Mouse (Mus musculus): ENCODE measurements at regions not wholly inside any gene's neighbourhood (a gene's known extent, or its start where the extent isn't known, plus 50 kb on each side); places are given as distances from the start of the nearest gene placed in this dataset.

DNA sequence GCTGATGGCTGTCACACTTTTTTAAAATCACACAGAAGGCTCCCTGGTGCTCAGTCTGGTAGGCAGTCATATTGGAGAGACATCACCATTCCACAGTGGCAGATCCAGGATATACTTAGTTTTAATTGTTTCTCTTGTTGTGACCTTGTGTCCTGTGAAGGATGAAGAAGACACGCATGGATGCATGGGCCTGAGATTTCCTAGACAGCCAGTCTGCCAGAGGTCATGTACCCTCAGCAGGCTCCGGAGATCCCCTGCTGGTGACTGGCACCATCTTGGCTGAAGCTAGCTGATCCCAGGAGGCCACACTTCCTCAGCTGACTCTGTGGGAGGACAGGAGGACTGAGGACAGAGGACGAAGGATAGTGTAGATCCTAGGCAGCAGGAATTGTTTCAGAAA is 506.7 kb upstream of the Sox11 start:
- 28% methylated on average over 3 of the region's 3 CpGs for WGBS
- no peak overlapping the region for H3K4me2 ChIP-seq (replicated peaks; ENCODE audit: low read depth, low read length)
- no peak overlapping the region for H3K27ac ChIP-seq (ENCODE audit: low read depth, low read length)
- H3K36me3 ChIP-seq (ENCODE audit: control insufficient read depth, insufficient read depth, low read length), result no peaks in the 10 kb centered on the region
- H3K9me3 ChIP-seq (ENCODE audit: control insufficient read depth, low read length), result no peaks in the 10 kb centered on the region
- ATAC-seq (ENCODE audit: low FRiP score, low TSS enrichment), result peak; percentile 64; the same call in 1 of the 2 replicates
- no peaks in the 10 kb centered on the region for H3K4me1 ChIP-seq (ENCODE audit: control insufficient read depth, insufficient read depth, low read length)
- no peaks in the 10 kb centered on the region for H3K27me3 ChIP-seq (ENCODE audit: control insufficient read depth, insufficient read depth, low read length)
- no peak overlapping the region for H3K4me3 ChIP-seq (ENCODE audit: low read length)
- no peak overlapping the region for H3K9ac ChIP-seq (ENCODE audit: low read depth, low read length)

DNA sequence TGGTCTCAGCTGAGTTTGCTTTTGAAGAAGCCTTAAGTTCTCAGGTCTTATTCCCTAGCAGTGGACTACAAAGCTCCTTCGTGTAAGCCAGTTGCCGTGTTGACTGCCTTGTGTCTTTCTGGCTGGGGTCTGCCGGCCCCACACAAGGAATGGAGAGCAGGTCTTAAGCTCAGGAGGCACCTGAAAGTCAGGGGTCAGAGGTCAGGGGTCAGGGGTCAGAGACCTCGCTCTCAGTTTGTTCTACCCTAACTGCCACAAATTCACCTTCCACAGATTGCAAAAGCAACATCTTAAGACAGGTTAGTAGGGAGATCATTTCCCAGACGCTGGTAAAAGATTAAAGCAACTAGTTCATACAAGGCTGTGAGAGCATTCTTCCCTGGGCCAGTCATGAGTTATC is 505.8 kb upstream of the Sox11 start:
- ATAC-seq (ENCODE audit: low FRiP score, low TSS enrichment), result no peak

DNA sequence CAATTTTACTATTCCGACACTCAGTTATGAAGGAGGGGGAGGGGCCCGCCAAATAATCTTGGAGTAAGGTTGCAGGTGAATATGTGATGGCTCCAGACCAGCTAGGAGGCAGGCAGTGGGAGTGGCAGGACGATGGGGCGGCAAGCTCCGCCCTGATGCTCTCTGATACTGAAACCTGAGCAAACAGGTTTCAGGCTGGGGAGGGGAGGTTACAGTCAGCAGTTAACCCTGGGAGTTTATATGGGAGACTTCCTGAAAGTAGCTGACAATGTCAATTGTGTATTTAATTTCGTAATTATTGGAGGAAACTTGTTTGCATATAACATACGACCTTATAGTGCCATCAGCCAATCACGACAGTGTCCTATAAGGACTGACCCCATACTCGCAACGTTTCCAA is 505.0 kb upstream of the Sox11 start:
- WGBS, result 45% methylated on average over 10 of the region's 10 CpGs
- ATAC-seq (ENCODE audit: low FRiP score, low TSS enrichment), result 0 out of 2 replicates have a peak, but pooled peaks have one; percentile 32
- Histone ChIP-seq H3K9ac (ENCODE audit: low read depth, low read length) (no peak overlapping the region), H3K27ac (ENCODE audit: low read depth, low read length) (no peak overlapping the region), H3K36me3 (ENCODE audit: control insufficient read depth, insufficient read depth, low read length) (no peaks in the 10 kb centered on the region), H3K4me3 (ENCODE audit: low read length) (no peak overlapping the region), H3K4me2 (replicated peaks; ENCODE audit: low read depth, low read length) (no peak overlapping the region), H3K9me3 (ENCODE audit: control insufficient read depth, low read length) (no peaks in the 10 kb centered on the region), H3K4me1 (ENCODE audit: control insufficient read depth, insufficient read depth, low read length) (no peaks in the 10 kb centered on the region), H3K27me3 (ENCODE audit: control insufficient read depth, insufficient read depth, low read length) (no peaks in the 10 kb centered on the region)

More for the DNA sequence above, 505.8 kb upstream of the Sox11 start:
- H3K27ac ChIP-seq (ENCODE audit: low read depth, low read length), result no peak overlapping the region
- whole genome bisulfite sequencing, result 69% methylated on average over 5 of the region's 5 CpGs
- no peak overlapping the region for H3K4me3 ChIP-seq (ENCODE audit: low read length)
- H3K27me3 ChIP-seq (ENCODE audit: control insufficient read depth, insufficient read depth, low read length), result no peaks in the 10 kb centered on the region
- H3K9ac ChIP-seq (ENCODE audit: low read depth, low read length), result no peak overlapping the region
- no peak overlapping the region for H3K4me2 ChIP-seq (replicated peaks; ENCODE audit: low read depth, low read length)
- no peaks in the 10 kb centered on the region for H3K9me3 ChIP-seq (ENCODE audit: control insufficient read depth, low read length)
- no peaks in the 10 kb centered on the region for H3K36me3 ChIP-seq (ENCODE audit: control insufficient read depth, insufficient read depth, low read length)
- no peaks in the 10 kb centered on the region for H3K4me1 ChIP-seq (ENCODE audit: control insufficient read depth, insufficient read depth, low read length)

DNA sequence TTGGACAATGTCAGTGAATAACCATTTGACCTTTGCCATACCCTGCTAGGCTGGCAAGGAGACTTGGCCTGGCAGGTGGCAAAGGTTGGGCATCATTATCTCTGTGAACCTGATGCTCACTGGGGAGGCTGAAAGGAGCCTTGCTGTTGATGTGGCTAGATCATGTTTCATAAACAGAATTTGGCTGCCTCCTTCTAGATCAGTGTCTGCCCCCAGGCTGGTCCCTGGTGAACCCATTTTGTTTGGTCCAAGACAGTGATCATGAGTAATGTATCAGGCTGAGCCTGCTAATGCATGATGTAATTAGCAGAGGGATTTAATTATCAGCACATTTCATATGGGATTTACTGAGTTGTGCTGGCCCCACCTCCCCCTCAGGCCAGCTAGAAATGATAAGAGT is 502.6 kb upstream of the Sox11 start:
- no peak overlapping the region for H3K9ac ChIP-seq (ENCODE audit: low read depth, low read length)
- no peak overlapping the region for H3K27ac ChIP-seq (ENCODE audit: low read depth, low read length)
- H3K4me2 ChIP-seq (replicated peaks; ENCODE audit: low read depth, low read length), result no peak overlapping the region
- ATAC-seq (ENCODE audit: low FRiP score, low TSS enrichment), result no peak
- H3K4me3 ChIP-seq (ENCODE audit: low read length), result no peak overlapping the region
- no peaks in the 10 kb centered on the region for H3K36me3 ChIP-seq (ENCODE audit: control insufficient read depth, insufficient read depth, low read length)
- no peaks in the 10 kb centered on the region for H3K4me1 ChIP-seq (ENCODE audit: control insufficient read depth, insufficient read depth, low read length)
- no peaks in the 10 kb centered on the region for H3K9me3 ChIP-seq (ENCODE audit: control insufficient read depth, low read length)
- no peaks in the 10 kb centered on the region for H3K27me3 ChIP-seq (ENCODE audit: control insufficient read depth, insufficient read depth, low read length)

DNA sequence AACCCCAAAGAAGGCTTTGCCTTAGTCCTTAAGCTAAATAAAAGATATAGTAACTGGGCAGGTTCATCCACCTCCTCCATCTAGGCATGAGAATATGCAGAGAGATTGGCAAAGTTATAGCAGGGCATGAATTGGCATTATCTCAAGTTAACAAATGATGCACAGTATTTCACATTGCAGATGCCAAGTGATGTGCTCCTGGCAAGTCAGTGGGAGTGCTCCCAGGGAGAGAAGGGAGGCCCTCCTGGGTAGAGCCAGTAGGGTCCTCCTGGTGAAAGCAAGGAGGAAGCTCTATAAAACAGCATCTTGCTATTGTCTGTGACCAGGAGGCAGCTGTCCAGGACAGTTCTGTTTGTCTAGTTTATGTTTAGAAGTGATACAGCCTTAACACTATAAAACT is 496.6 kb upstream of the Sox11 start:
- H3K9ac ChIP-seq (ENCODE audit: low read depth, low read length), result no peak overlapping the region
- no peak overlapping the region for H3K4me2 ChIP-seq (replicated peaks; ENCODE audit: low read depth, low read length)
- H3K36me3 ChIP-seq (ENCODE audit: control insufficient read depth, insufficient read depth, low read length), result no peaks in the 10 kb centered on the region
- no peaks in the 10 kb centered on the region for H3K4me1 ChIP-seq (ENCODE audit: control insufficient read depth, insufficient read depth, low read length)
- no peak overlapping the region for H3K4me3 ChIP-seq (ENCODE audit: low read length)
- no peak overlapping the region for H3K27ac ChIP-seq (ENCODE audit: low read depth, low read length)
- H3K9me3 ChIP-seq (ENCODE audit: control insufficient read depth, low read length), result no peaks in the 10 kb centered on the region
- H3K27me3 ChIP-seq (ENCODE audit: control insufficient read depth, insufficient read depth, low read length), result no peaks in the 10 kb centered on the region
- no peak for ATAC-seq (ENCODE audit: low FRiP score, low TSS enrichment)

DNA sequence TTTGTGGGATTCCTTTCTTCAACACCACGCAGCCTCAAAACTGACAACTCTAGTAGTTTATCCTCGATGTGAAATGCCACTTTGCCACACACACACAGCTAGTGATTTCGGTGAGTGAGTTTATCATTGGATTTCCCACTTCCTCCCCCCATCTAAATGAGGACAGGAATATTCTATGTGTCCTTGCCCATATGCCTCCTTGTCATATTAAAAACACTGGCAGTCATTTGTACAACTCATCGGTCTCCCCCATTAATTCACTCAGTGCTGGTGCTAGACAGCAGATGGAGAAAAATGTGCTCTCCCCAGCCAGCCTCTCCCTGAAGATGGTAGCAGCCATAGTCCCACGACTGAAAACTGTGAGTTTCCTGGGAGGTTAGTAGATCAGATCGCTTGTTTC is 496.0 kb upstream of the Sox11 start:
- H3K27me3 ChIP-seq (ENCODE audit: control insufficient read depth, insufficient read depth, low read length), result no peaks in the 10 kb centered on the region
- no peak for ATAC-seq (ENCODE audit: low FRiP score, low TSS enrichment)
- no peaks in the 10 kb centered on the region for H3K9me3 ChIP-seq (ENCODE audit: control insufficient read depth, low read length)
- WGBS, result 84% methylated on average over 6 of the region's 6 CpGs
- H3K27ac ChIP-seq (ENCODE audit: low read depth, low read length), result no peak overlapping the region
- H3K36me3 ChIP-seq (ENCODE audit: control insufficient read depth, insufficient read depth, low read length), result no peaks in the 10 kb centered on the region
- no peak overlapping the region for H3K9ac ChIP-seq (ENCODE audit: low read depth, low read length)
- H3K4me2 ChIP-seq (replicated peaks; ENCODE audit: low read depth, low read length), result no peak overlapping the region
- H3K4me1 ChIP-seq (ENCODE audit: control insufficient read depth, insufficient read depth, low read length), result no peaks in the 10 kb centered on the region
- no peak overlapping the region for H3K4me3 ChIP-seq (ENCODE audit: low read length)

DNA sequence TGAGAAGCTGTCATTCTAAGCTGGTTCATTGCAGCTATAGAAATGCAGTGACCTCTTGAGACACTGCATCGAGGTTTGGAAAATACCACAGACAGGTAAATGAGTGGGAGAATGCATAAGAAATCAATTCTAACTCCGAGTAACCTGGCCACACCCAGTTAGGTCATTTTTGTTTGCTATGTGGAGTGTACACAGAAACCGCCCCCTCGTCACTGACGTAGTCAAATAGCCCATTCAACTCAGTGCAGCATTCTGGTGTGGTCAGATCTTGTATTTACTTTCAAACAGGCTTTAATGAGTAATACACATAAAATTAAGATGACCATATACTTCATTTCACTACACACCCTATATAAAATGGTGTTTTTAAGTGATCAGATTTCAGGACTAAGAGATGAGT is 483.8 kb upstream of the Sox11 start:
- Histone ChIP-seq H3K9ac (ENCODE audit: low read depth, low read length) (no peak overlapping the region), H3K36me3 (ENCODE audit: control insufficient read depth, insufficient read depth, low read length) (no peaks in the 10 kb centered on the region), H3K27ac (ENCODE audit: low read depth, low read length) (no peak overlapping the region), H3K9me3 (ENCODE audit: control insufficient read depth, low read length) (no peaks in the 10 kb centered on the region), H3K27me3 (ENCODE audit: control insufficient read depth, insufficient read depth, low read length) (no peaks in the 10 kb centered on the region), H3K4me1 (ENCODE audit: control insufficient read depth, insufficient read depth, low read length) (no peaks in the 10 kb centered on the region), H3K4me2 (replicated peaks; ENCODE audit: low read depth, low read length) (no peak overlapping the region), H3K4me3 (ENCODE audit: low read length) (no peak overlapping the region)
- WGBS, result 80% methylated on average over 5 of the region's 5 CpGs
- no peak for ATAC-seq (ENCODE audit: low FRiP score, low TSS enrichment)

DNA sequence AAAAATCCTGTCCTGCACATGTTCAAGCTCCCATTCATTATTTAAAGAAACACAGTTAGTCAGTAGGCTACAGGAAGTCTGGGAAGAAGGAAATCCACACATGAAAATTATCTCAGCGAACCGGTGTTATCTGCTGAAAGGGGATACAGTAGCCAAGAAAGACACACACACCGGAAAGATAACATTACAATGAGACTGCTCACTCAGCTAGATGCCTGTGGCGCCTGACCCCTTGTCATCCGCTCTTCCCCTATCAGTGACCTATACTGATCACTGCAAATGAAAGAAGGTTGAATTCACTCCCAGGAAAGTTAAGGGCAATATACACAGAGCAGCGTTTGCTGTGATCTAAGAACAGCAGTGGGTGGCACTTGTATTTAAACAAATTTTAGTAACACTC is 481.0 kb upstream of the Sox11 start:
- no peaks in the 10 kb centered on the region for H3K4me1 ChIP-seq (ENCODE audit: control insufficient read depth, insufficient read depth, low read length)
- H3K27ac ChIP-seq (ENCODE audit: low read depth, low read length), result no peak overlapping the region
- no peaks in the 10 kb centered on the region for H3K9me3 ChIP-seq (ENCODE audit: control insufficient read depth, low read length)
- H3K36me3 ChIP-seq (ENCODE audit: control insufficient read depth, insufficient read depth, low read length), result no peaks in the 10 kb centered on the region
- H3K4me3 ChIP-seq (ENCODE audit: low read length), result no peak overlapping the region
- WGBS, result 54% methylated on average over 6 of the region's 6 CpGs
- no peak for ATAC-seq (ENCODE audit: low FRiP score, low TSS enrichment)
- H3K4me2 ChIP-seq (replicated peaks; ENCODE audit: low read depth, low read length), result no peak overlapping the region
- H3K9ac ChIP-seq (ENCODE audit: low read depth, low read length), result no peak overlapping the region
- no peaks in the 10 kb centered on the region for H3K27me3 ChIP-seq (ENCODE audit: control insufficient read depth, insufficient read depth, low read length)

DNA sequence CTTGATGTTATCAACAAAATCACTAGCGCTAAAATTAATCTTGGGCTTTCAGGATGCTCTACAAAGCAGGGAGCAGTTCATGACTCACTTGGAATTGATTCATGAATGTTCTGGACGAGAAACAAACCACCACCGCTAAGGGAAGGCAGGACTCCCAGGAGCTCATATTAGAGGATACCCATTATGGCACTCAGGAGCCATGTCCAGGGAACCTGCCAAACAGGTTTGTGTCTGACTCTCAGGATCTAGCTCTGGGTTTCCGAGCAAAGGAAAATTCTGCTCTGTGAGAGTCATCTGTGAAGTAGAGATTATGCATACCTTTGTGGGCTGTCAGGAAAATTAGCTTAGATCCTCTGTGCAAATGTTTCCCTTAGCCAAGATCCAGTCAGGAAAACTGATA is 454.3 kb upstream of the Sox11 start:
- H3K36me3 ChIP-seq (ENCODE audit: control insufficient read depth, insufficient read depth, low read length), result no peaks in the 10 kb centered on the region
- no peaks in the 10 kb centered on the region for H3K4me1 ChIP-seq (ENCODE audit: control insufficient read depth, insufficient read depth, low read length)
- no peaks in the 10 kb centered on the region for H3K9me3 ChIP-seq (ENCODE audit: control insufficient read depth, low read length)
- H3K27ac ChIP-seq (ENCODE audit: low read depth, low read length), result no peak overlapping the region
- H3K9ac ChIP-seq (ENCODE audit: low read depth, low read length), result no peak overlapping the region
- WGBS, result 76% methylated on average over 4 of the region's 4 CpGs
- H3K4me2 ChIP-seq (replicated peaks; ENCODE audit: low read depth, low read length), result no peak overlapping the region
- no peak for ATAC-seq (ENCODE audit: low FRiP score, low TSS enrichment)
- no peaks in the 10 kb centered on the region for H3K27me3 ChIP-seq (ENCODE audit: control insufficient read depth, insufficient read depth, low read length)
- no peak overlapping the region for H3K4me3 ChIP-seq (ENCODE audit: low read length)

DNA sequence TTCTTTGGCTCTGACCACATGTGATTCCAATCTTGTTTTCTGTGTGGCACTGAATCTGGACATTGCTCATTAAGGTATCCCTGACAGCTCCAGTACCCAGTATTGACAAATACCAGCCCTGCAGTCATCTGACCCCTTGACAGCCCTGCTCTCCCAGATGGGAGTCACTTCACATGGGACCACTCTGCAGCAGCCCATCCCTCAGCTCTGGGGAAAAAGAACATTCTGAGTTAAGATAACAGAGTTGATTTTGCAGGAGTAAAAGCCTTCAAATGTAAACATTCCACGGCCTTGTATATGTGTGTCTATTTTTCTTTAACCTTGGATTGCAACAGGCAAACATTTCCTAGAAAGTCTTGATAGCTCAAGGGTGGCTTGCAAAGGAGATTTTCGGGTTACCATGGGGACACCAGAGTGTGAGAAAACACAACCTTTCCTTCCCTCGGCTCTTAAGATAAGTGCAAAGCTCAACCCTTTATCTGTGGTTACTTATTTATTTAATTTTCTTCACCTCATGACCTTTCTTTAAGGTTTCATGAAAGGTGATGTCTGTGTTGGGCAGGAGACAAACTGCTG is 444.4 kb upstream of the Sox11 start:
- Histone ChIP-seq H3K27ac (ENCODE audit: low read depth, low read length) (no peak overlapping the region), H3K27me3 (ENCODE audit: control insufficient read depth, insufficient read depth, low read length) (no peaks in the 10 kb centered on the region), H3K4me1 (ENCODE audit: control insufficient read depth, insufficient read depth, low read length) (no peaks in the 10 kb centered on the region), H3K4me3 (ENCODE audit: low read length) (no peak overlapping the region), H3K4me2 (replicated peaks; ENCODE audit: low read depth, low read length) (no peak overlapping the region), H3K9me3 (ENCODE audit: control insufficient read depth, low read length) (no peaks in the 10 kb centered on the region), H3K36me3 (ENCODE audit: control insufficient read depth, insufficient read depth, low read length) (no peaks in the 10 kb centered on the region), H3K9ac (ENCODE audit: low read depth, low read length) (no peak overlapping the region)
- no peak for ATAC-seq (ENCODE audit: low FRiP score, low TSS enrichment)
- WGBS, result 46% methylated on average over 3 of the region's 3 CpGs

Measured in kidney, embryonic 14.5 days (tissue).